Mouse (Mus musculus) lung, embryonic 14.5 days (tissue): ENCODE measurements around the gene Mroh8. TPM values are rescaled to one million over a fixed set of nuclear protein-coding genes. Genes with fewer than 3 reads are reported as not detected.

Source experiments
- ATAC-seq: fragments of 200-750 bp; cut with Nextera tagmentation; 2 replicates; pipeline ENCODE4 v1.8.0; 2017; ENCODE audit warnings: mild to moderate bottlenecking, moderate TSS enrichment, moderate library complexity; ENCODE audit not compliant: insufficient read depth
- DNase-seq: peaks from one replicate; pipeline ENCODE4 v3.0.0-alpha.2; 2015
- H3K27ac ChIP-seq: fragments of 300-500 bp; sonication (generic); 2 replicates; pipeline ENCODE4 v1.5.1; 2014; ENCODE audit warnings: low read depth, mild to moderate bottlenecking, moderate library complexity
- H3K27me3 ChIP-seq: fragments of 300-500 bp; sonication (generic); 2 replicates; pipeline ENCODE4 v1.6.1; 2014; ENCODE audit warnings: low read length, control low read depth; ENCODE audit not compliant: insufficient read depth
- H3K36me3 ChIP-seq: fragments of 300-500 bp; sonication (generic); 2 replicates; pipeline ENCODE4 v1.6.1; 2014; ENCODE audit warnings: control low read depth; ENCODE audit not compliant: insufficient read depth
- H3K4me1 ChIP-seq: fragments of 300-500 bp; sonication (generic); 2 replicates; pipeline ENCODE4 v1.6.1; 2014; ENCODE audit warnings: antibody characterized with exemption, control low read depth; ENCODE audit not compliant: insufficient read depth
- H3K4me2 ChIP-seq: fragments of 300-500 bp; sonication (generic); 2 replicates; pipeline ENCODE4 v1.6.1; 2014; ENCODE audit warnings: mild to moderate bottlenecking
- H3K4me3 ChIP-seq: fragments of 300-500 bp; sonication (generic); 2 replicates; pipeline ENCODE4 v1.5.1; 2014; ENCODE audit warnings: low read depth, low read length
- H3K9ac ChIP-seq: fragments of 300-500 bp; sonication (generic); 2 replicates; pipeline ENCODE4 v1.6.1; 2014
- H3K9me3 ChIP-seq: fragments of 300-500 bp; sonication (generic); 2 replicates; pipeline ENCODE4 v1.6.1; 2016; ENCODE audit warnings: low read depth, low read length, control low read depth
- CTCF ChIP-seq: IDR thresholded peaks from 2 replicates; pipeline ENCODE4 v1.5.1; 2016; ENCODE audit warnings: antibody characterized with exemption, low read depth
- WGBS: fragments of 180-500 bp; shearing (Covaris S2); extraction: QIAGEN DNeasy Blood & Tissue Kit; methylation state at CpG from one replicate; pipeline ENCODE4 v1.1.7; 2014; 5-methylcytosine and 5-hydroxymethylcytosine counted together
- polyA plus RNA-seq: library from polyadenylated mRNA; unstranded; fragments of >200 nt; fragmentation: Nextera tagmentation; extraction: Ambion mirVana; gene quantifications from 2 replicates; pipeline ENCODE4 v1.2.1, GENCODE M21; 2014

The Mroh8 gene
- polyA plus RNA-seq, 1 experiment from 2014 or later, result 0.43 TPM

- peaks cover 92% of the 10 kb centered on the region for H3K36me3 ChIP-seq
- TF ChIP-seq CTCF, result no peak
- 62% methylated on average over 2 of the region's 2 CpGs for WGBS
- no peaks in the 10 kb centered on the region for H3K27me3 ChIP-seq
- peaks cover 10% of the 10 kb centered on the region for H3K4me1 ChIP-seq
- DNase-seq, result no peak
- no peak overlapping the region for H3K4me2 ChIP-seq
- H3K9ac ChIP-seq, result no peak overlapping the region
- ATAC-seq, result no peak
- no peak overlapping the region for H3K4me3 ChIP-seq
- H3K27ac ChIP-seq, result peak overlapping the region; percentile 59
- H3K9me3 ChIP-seq, result no peaks in the 10 kb centered on the region
Observed at GRCm38 (mm10) chr2:157308273-157308917, 29.0 kb upstream of the Mroh8 start.

- H3K27ac ChIP-seq, result peak overlapping the region; percentile 85
- ATAC-seq, result peak; percentile 68; the same call in 1 of the 2 replicates
Observed at GRCm38 (mm10) chr2:157307715-157308265, 28.4 kb upstream of the Mroh8 start.

GRCm38 (mm10) chr2:157306091-157307032 is 27.0 kb upstream of the Mroh8 start:
- Histone ChIP-seq H3K27ac (peak overlapping the region; percentile 85), H3K27me3 (no peaks in the 10 kb centered on the region), H3K9me3 (no peaks in the 10 kb centered on the region), H3K4me1 (peaks cover 10% of the 10 kb centered on the region), H3K9ac (no peak overlapping the region), H3K4me2 (peak overlapping the region; percentile 18; the same call in 1 of the 2 replicates), H3K4me3 (no peak overlapping the region), H3K36me3 (peaks cover 90% of the 10 kb centered on the region)
- WGBS, result 53% methylated on average over 7 of the region's 7 CpGs
- ATAC-seq, result peak; percentile 72
- no peak for TF ChIP-seq CTCF
- DNase-seq, result peak; percentile 69

More at GRCm38 (mm10) chr2:157307715-157308265, 28.4 kb upstream of the Mroh8 start:
- no peak overlapping the region for H3K4me3 ChIP-seq
- no peaks in the 10 kb centered on the region for H3K9me3 ChIP-seq
- H3K27me3 ChIP-seq, result no peaks in the 10 kb centered on the region
- DNase-seq, result peak; percentile 57
- peaks cover 92% of the 10 kb centered on the region for H3K36me3 ChIP-seq
- H3K4me2 ChIP-seq, result no peak overlapping the region
- TF ChIP-seq CTCF, result no peak
- peaks cover 10% of the 10 kb centered on the region for H3K4me1 ChIP-seq
- no peak overlapping the region for H3K9ac ChIP-seq
- 59% methylated on average over 4 of the region's 4 CpGs for WGBS

- Histone ChIP-seq H3K27me3 (no peaks in the 10 kb centered on the region), H3K9ac (no peak overlapping the region), H3K4me1 (peaks cover 10% of the 10 kb centered on the region), H3K9me3 (no peaks in the 10 kb centered on the region), H3K4me2 (no peak overlapping the region), H3K4me3 (no peak overlapping the region), H3K27ac (no peak overlapping the region), H3K36me3 (peaks cover 90% of the 10 kb centered on the region)
- DNase-seq (no peak), ATAC-seq (no peak)
- 75% methylated on average over 9 of the region's 9 CpGs for WGBS
- no peak for TF ChIP-seq CTCF
Observed at GRCm38 (mm10) chr2:157303096-157303495, 23.7 kb upstream of the Mroh8 start.

- ATAC-seq, result no peak
- WGBS, result 91% methylated on average over 6 of the region's 6 CpGs
Observed at GRCm38 (mm10) chr2:157300051-157300450, 20.7 kb upstream of the Mroh8 start.

GRCm38 (mm10) chr2:157296105-157296689 is 16.8 kb upstream of the Mroh8 start:
- TF ChIP-seq CTCF, result no peak
- no peaks in the 10 kb centered on the region for H3K9me3 ChIP-seq
- peaks cover 97% of the 10 kb centered on the region for H3K36me3 ChIP-seq
- no peak overlapping the region for H3K4me3 ChIP-seq
- 83% methylated on average over 7 of the region's 7 CpGs for WGBS
- H3K27me3 ChIP-seq, result no peaks in the 10 kb centered on the region
- no peak overlapping the region for H3K9ac ChIP-seq
- ATAC-seq (no peak), DNase-seq (no peak)
- H3K4me1 ChIP-seq, result no peaks in the 10 kb centered on the region
- H3K27ac ChIP-seq, result no peak overlapping the region
- H3K4me2 ChIP-seq, result no peak overlapping the region

More at GRCm38 (mm10) chr2:157300051-157300450, 20.7 kb upstream of the Mroh8 start:
- Histone ChIP-seq H3K36me3 (peaks cover 95% of the 10 kb centered on the region), H3K4me3 (no peak overlapping the region), H3K27me3 (no peaks in the 10 kb centered on the region), H3K4me1 (no peaks in the 10 kb centered on the region), H3K9ac (no peak overlapping the region), H3K4me2 (no peak overlapping the region), H3K9me3 (no peaks in the 10 kb centered on the region), H3K27ac (no peak overlapping the region)
- DNase-seq, result no peak
- no peak for TF ChIP-seq CTCF
